Mouse (Mus musculus) urinary bladder, postnatal 10 days (tissue): ENCODE data around the gene Lrfn3.

Source experiments
- DNase-seq: peaks from one replicate; pipeline ENCODE4 v3.0.0; 2022; ENCODE audit warnings: low spot score

The Lrfn3 gene

DNA sequence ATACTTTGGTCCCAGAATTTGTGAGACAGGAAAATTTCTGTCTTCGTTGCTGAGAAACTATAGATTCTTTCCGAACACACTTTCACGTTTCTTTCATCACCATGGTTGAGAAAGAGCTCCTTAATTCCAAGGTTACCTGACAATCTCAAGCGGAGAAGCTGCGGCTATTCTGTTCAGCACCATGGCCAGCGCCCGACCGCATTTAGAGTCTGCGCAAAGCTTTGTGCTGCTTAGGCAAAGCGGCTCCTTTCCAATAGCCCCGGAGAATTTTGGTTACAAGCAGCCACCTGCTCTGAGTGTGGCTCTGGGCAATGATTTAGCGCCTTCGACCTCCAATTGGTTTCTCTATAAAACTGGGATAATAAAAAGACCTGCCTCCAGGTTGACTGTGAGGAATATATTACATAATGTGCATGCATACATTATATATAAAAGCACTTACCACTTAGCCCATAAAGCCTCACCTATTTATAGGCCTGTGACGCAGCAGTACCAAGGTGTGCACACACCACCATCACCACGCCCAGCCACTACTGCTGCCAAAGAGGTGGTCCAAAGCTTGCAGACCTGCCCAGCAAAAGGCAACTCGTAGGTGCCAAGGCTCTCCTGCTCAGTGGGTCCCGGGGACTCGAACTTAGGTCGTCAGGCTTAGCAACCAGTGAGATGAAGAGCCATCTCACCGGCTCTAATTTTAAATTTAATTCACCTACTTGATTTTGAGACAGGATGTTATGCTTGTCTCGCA is 15.8 kb downstream of the Lrfn3 start:
- DNase-seq: no peak

DNA sequence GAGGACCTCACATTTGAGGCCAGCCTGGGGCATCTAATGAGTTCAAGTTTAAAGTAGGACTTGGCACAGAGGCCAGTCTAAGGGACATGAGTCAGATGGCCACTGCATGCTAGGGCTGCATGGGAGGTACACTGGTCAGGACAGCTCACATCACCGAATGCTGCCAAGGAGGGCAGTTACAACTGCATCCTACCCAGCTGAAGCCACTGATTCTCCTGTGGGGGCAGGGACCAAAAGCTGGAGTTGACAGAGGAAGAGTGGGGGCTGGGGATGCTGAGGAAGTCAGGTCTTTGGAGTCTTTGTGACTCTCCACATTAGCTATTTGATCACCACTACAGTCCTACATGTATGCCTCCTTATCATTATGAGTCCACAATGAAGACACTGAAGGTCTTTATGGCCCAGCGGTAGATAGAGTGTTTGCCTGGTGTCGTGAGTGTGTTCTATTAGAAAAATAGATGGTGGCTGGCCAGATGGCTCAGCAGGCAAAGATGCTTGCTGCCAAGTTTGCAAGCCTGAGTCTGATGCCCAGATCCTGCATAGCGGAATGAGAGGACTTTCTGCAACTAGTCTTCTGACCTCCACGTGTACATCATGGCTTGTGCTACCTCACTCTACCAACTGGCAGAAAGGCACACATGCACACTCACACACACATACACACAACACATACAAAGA is 23.0 kb downstream of the Lrfn3 start:
- no peak for DNase-seq

DNA sequence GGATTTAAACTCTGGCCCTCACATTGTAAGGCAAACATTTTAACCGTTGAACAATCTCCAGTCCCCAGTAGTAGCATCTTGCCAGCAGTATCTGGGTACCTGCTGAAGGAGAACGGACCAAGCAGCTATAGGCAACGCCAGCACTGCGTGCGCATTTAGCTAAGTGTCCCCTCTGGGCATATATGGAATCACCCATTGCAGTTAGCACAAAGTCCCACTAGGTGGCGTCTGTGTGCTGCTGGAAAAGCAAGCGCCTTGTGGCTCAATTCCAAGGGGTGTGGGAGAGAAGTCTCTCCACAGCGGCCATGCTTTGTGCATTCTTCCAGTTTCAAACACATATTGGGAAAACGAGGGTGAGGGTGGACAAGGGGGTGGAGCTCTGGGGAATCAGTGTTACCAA is 26.2 kb downstream of the Lrfn3 start:
- DNase-seq: no peak

DNA sequence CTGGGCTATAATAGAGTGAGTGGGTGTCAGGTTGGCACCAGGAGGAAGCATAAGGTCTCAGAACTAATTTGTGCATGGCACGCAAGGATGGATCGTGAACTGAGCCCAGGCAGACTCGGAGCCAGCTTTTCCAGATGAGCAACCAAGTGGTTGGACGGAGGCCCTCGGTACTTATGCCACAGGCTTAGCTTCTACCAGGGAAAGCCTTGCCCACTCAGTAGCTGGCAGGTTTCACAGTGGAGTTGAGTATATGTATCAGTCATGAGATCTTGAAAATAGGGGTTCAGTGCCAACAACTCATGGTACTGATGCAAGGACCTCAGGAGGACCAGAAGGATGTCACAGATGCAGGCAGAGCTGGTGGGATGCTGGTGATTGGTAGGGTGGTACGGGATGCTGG is 26.9 kb downstream of the Lrfn3 start:
- DNase-seq: no peak

DNA sequence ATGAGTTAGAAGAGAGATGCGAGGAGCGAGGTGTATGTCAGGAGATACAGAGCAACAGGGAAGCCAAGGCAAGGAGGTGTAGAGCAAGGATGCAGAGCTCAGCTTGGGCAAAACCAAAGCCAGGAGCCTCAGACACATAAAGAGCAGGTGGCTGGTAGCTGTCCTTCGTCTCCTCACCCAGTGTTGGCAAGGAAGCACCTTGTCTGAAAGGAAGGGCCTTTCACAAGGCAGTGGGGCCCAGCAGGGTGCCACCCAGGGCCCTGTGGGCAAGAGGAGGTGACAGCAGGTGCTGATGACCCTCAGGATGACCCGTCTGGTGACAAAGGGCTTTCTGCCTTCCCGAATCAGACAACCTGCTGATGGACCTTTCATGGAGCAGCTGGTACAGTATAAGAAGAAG is 28.0 kb downstream of the Lrfn3 start:
- DNase-seq: no peak

DNA sequence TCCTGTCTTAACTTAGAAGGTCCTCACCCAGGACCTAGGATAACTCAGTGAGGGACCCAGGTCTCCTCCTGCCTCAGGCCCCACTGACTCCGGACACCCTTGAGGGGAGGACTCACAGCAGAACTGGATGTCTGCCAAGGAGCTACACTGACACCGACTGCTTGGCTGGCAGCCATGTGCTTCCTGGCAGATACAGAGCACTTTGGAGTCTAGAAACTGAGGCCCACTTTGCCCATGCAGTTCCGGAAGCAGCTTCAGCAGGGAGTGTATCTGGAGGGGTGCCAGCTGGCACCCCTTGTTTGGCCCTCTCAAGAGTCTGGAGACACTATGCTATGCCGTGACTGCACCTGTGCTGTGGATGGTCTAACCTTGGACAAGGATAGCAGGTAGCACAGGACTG is 29.1 kb downstream of the Lrfn3 start:
- DNase-seq: no peak

DNA sequence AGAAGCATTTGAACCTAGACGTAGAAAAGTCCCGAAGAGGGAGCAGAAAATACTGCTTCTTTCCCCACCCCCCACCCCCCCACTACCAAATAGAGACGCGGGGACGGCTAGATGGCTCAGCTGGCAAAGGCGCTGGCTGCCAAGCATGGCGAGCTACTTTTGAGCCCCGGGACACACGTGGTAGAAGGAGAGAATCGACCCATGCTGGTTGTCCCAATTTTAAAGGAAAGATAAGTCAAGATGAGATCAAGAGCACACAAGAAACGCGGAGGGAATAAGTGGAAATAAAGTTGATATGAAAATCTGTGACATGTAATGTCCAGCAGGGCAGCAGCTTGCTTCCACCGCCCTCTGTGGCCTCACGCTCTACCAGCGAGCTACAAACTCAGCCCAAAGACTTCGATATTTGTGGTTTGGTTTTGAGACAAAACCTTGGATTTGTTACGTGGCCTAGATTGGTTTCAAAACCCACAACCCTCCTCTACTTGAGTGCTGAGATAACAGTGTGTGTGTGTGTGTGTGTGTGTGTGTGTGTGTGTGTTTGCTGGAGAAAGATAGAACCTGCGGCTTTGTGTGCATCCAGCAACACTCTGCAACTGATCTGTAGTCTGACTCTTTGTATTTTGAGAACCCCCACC is 29.8 kb downstream of the Lrfn3 start:
- DNase-seq: no peak

DNA sequence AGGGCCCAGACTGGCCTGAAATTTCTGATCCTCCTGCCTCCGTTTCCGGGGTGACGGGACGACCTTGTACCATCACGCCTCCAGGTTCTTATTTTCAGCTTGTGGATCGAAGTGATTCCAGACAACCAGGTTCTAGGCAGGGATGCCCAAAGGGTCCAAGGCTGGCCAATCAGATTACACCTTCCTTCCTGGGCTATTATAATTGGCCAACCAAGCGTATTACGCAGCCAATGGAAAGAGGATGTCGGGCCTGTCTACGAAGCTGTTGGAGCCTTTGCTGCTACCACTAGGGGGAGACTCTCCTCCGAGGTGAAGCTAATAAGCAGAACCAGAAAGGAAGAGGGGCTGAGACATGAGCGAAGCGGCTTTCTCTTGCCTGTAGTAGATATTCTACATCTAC is 30.7 kb downstream of the Lrfn3 start:
- DNase-seq: no peak

DNA sequence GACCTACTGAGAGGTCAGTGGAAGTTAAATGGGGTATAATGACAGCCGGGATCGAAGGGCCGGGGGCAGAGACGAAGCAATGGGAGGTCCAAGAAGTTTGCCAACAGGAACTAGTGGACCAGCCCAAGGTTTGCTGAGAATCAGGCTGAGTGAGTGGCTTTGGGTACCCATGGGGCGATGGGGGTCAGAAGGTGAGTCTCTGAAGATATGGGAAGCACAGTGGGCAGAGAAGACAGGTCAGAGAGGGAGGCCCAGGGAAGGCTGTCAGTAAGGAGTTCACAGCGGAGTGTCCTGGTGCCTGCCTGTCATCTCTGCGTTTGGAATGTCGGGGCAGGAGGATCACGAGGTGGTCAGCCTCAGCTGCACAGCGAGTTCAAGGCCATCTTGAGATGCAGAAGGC is 34.2 kb downstream of the Lrfn3 start:
- DNase-seq: no peak

DNA sequence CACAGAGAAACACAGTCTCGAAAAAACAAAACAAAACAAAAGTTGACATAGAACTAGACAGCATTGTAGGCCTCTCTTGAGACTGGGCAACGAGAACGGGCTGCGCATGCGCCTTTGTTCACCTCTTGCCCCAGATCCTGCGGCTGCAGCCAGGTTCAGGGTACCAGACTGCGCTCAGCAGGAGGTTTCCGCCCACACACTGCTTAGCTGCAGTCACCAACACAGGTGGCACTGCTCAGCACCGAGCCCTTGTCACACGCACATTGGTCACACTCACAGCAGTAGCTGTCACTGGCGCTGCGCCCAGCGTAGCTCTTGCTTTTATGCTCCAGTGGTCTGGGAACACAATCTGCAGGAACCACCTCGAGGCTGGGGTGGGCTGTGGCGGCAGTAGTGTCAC is 35.4 kb downstream of the Lrfn3 start:
- DNase-seq: no peak

DNA sequence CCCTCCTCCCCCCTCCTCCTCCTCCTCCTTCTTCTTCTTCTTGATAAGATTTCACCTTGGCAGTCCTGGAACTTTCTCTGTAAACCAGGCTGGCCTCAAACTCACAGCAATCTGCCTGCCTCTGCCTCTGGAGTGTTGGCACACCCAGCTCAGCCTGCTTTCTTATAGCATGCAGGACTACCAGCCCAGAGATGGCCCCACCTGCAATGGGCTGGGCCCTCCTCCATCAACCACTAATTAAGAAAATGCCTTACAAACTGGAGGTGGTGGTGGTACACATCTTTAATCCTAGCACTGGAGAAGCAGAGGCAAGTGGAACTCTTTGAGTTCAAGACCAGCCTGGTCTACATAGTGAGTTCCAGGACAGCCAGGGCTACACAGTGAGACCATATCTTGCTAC is 36.1 kb downstream of the Lrfn3 start:
- DNase-seq: no peak

DNA sequence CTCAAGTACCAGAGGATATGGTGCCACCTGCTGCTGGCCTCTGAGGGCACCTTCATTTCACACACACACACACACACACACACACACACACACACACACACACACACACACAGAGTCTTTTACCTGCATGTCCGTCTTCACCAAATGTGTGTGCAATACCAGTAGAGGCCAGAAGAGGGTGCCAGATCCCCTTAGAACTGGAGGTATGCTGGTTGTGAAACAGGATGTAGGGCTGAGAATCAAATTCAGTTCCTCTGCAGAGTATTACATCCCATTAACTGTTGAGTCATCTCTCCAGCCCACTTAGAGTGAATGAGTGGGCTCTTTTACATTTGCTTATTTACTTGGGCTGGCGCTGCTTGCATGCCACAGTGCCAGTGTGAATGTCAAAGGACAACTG is 37.2 kb downstream of the Lrfn3 start:
- no peak for DNase-seq

DNA sequence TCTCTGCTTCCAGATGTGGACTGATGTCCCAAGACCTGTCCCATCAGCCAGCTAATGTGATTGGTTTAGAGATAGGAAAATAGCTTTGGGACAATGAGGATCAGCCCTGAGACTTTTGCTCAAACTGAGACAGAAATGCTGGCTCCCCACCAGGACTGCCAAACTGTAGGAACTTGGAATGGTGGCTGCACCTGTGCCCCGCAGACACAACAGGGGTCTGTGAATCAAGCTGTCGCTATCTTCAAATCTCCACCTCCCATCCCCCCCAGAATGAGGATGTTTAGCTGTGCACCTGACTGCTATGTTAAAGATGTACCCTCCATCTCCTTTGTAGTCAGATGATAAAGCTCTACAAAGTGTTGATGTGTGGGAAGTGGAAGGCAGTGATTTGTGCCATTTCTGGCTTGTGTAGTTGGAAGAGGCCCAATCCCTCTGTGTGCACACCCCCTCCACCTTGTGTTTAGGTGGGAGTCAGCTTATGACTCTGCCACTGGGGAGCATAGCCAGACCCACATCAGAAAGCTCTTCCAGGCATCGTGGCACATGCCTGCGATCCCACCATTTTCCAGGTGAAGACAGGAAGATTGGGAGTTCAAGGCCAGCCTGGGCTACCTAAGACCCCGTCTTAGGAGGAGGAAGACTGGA is 38.1 kb downstream of the Lrfn3 start:
- no peak for DNase-seq

DNA sequence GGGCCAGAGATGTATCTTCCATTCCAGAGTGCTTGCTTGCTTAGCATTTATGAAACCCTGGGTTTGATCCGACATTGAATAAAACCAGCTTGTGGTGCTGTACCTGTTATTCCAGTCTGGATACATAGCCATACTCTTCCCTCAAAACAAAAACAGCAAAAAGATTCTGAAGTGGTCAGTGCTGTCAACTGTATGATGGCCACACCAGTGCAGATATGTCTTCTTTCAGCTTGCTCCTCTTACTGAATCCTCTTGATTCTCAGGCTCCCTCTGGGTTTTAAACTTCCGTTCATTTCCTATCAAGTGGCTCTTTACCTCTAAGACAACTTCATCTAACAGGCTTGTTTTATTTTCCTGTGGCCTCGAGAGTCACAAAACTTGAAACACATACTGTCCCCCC is 38.8 kb downstream of the Lrfn3 start, which contains the start of gene Sdhaf1:
TSS of gene Sdhaf1 (minus strand) at position 101 of the 400 bp plus-strand sequence.
- DNase-seq: no peak

DNA sequence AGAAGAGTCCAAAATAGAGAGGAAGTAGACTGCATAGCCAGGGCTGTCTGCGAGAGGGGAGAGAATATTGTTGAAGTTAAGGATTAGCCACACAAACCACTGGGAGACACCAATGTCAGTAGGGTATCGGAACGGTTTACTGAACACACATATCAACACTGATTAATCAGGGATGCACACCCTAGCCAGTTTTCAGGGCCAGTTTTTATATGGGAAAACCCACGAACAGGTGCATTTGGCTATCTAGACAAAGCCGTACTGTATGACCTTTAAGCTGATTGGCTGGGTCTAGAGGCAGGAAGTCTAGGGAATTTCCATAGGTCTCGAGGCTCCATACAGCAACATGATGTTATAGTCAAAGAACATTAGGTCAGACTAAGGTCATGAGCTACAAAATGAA is 39.7 kb downstream of the Lrfn3 start:
- DNase-seq: no peak

DNA sequence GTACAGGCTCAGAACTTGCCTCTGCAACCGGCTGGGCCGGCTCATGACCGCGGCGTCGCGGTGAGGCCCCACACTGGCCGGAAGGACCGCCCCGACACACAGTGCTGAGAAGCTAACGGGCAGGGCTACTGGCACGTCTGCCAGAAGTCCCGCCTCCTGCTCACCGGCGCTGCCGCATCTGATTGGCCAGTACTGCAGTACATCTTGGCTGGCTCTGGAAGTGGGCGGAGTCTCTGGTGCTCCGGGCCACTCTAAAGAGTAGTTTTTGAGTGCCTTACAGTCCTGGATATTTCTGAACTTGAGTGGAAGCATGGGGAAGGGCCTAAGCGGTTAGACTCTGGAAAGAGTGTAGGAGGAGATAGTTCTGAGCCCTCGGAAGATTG is 40.3 kb downstream of the Lrfn3 start:
- DNase-seq: peak; percentile 88

DNA sequence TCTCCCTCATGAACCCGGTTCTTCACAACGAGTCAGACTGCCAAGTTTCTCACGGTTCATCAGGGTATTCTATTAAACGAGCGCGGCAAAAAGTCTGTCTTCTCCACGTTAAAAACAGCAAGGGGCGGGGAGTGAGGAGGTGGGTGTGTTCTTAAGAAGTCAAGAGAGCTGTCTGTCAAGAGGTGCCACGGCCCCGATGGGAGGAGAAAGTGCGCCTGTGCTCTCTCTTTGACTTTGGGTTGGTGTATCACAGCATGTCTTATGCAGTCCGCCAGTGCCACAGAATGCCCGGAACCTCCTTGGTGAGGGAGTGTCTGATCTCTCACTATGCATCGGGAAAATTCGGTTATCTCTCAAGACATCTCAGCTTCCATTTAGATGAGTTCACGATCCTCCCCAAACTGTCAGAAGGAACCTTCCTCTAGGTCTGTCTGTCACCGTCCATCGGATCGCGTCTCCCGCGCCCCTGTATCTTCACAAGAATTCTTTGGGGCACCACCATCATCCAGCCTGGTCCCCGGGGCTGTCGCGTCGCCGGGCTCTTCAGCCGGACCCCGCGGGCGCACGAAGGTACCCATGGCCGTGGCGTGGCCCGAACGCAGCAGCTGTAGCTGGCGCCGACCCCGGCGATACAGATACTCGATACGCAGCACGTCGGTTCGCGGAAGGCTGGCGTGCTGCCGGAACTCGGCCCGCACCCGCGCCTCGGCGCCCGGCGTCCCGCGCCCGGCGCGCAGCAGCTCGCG is 40.9 kb downstream of the Lrfn3 start, which contains the start of gene E130208F15Rik:
TSS of gene E130208F15Rik (plus strand) at position 202 of the 746 bp plus-strand sequence.
- DNase-seq: no peak

DNA sequence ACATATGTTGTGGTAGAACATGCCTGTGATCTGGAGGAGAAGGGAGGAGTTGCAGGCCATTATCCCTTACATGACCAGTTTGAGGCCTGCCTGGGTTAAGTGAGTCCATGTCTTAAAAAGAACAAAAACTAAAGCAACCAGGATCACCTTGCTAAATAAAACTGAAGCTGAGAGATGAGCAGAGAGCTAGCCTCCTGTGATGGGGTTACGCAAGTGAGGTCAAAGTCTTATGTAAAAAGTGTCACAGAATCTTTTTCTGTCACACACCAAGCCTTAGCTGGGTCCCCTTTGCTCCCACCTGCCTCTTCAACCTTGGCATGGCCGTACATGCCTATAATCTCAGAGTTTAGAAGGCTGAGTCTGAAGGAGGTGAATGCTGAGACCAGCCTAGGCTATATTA is 41.6 kb downstream of the Lrfn3 start:
- DNase-seq: no peak

DNA sequence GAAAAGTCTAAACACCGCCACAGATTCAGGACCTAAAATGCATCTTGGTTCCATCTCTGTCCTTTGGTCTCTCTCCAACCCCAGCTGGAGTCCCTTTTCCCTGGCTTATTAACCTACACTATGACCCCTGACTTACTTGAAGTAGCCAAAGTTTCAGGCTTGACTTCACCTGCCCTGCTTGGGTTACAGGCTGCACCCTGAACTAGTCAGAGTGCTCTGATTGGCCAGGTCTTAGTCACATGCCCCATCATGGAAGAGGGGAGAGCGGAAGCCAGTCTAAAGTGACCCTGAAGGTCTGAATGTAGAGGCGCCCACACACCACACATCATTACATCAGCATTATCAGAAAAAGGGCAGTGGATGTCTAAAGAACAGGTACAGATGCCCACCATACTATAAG is 44.4 kb downstream of the Lrfn3 start:
- no peak for DNase-seq

DNA sequence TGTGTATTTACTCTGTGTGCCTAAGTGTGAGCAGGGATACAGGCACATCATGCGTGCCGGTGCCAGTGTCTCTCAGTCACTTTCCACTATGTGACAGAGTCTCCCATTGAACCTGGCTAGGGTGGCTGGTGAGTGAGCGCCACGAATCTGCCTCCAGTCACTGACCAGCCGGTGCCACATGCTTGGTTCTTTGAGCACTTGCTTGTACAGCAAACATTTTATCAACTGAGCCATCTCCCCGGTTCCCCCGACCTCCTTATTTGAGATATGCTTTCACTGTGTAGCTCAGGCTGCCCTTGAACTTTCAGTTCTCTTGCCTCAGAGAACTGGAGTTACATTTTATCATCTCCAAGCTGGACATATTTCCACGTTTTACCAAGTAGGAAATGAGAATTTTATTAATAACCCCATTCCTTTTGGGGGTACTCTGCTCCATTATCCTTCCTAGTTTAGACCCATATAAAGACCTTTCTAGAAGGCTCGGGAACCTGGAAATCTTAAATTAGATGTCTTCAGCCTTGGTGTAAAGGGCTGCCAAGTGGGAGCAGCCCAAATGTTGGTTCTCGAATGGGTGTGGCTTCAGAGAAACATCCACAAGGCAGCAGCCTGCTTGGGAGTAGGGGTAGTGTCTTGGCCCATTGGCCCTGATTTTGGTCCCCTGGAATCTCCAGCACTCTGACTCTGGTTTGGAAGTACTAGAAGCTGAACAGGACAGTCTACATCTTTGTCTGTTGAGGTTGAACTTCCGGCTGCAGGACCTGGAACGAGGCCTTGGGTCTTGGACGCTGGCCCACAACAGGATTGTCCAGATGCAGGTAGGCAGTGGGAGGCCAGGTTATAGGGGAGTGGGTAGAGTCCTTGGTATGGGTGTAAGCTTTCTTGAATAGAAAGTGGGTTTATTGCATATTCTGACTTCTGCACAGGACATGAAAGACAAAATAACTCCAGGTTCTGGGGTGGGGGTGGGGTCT is 46.7 kb downstream of the Lrfn3 start:
- no peak for DNase-seq

DNA sequence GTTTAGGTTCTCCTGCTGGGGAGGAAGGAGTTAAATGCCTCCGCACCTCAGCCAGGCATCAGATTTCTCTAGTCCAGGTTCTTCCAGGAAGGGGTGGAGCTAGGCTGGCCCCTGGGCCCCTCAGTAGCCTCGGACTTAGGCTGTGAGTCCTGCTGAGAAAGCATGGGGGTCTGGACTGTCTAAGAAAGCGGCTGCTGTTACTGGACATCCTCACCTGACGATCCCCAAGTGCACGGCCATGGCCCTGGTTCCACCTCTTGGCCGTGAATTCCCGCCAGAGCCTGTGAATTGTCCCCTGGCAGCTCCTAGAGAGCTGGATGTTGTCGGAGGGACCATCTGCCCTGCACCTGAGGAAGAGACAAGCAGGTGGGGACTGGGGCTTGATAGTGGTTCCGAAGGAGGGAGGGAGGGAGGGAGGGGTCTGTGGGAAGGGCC is 47.8 kb downstream of the Lrfn3 start, which contains the start of gene Syne4:
TSS of gene Syne4 (plus strand) at position 87 of the 435 bp plus-strand sequence.
- no peak for DNase-seq
